Mouse (Mus musculus) stomach, embryonic 15.5 days (tissue): ENCODE measurements at regions not wholly inside any gene's neighbourhood (a gene's known extent, or its start where the extent isn't known, plus 50 kb on each side); places are given as distances from the start of the nearest gene placed in this dataset.
"Not testable (repeated sequence)": the region's sequence is repeated elsewhere in the genome, so short reads cannot be mapped to it uniquely, and the experiment has no call there.

Experiments
- ATAC-seq: fragments of 200-750 bp; cut with Nextera tagmentation; 2 replicates; pipeline ENCODE4 v1.8.0; 2017; ENCODE audit warnings: low read depth, moderate number of reproducible peaks, moderate TSS enrichment; ENCODE audit not compliant: insufficient read depth, low FRiP score
- H3K27ac ChIP-seq: fragments of 300-500 bp; sonication (generic); 2 replicates; pipeline ENCODE4 v1.5.1; 2015; ENCODE audit warnings: mild to moderate bottlenecking, inconsistent platforms
- H3K27me3 ChIP-seq: fragments of 300-500 bp; sonication (generic); replicated peaks from 2 replicates; pipeline ENCODE4 v1.6.1; 2015; ENCODE audit warnings: inconsistent platforms
- H3K36me3 ChIP-seq: fragments of 300-500 bp; sonication (generic); 2 replicates; pipeline ENCODE4 v1.6.1; 2015; ENCODE audit warnings: inconsistent platforms
- H3K4me1 ChIP-seq: fragments of 300-500 bp; sonication (generic); 2 replicates; pipeline ENCODE4 v1.6.1; 2015; ENCODE audit warnings: inconsistent platforms
- H3K4me2 ChIP-seq: fragments of 300-500 bp; sonication (generic); 2 replicates; pipeline ENCODE4 v1.6.1; 2015; ENCODE audit warnings: mild to moderate bottlenecking, inconsistent platforms
- H3K4me3 ChIP-seq: fragments of 300-500 bp; sonication (generic); replicated peaks from 2 replicates; pipeline ENCODE4 v1.5.1; 2015; ENCODE audit warnings: inconsistent platforms
- H3K9ac ChIP-seq: fragments of 300-500 bp; sonication (generic); 2 replicates; pipeline ENCODE4 v1.6.1; 2015; ENCODE audit warnings: inconsistent platforms
- H3K9me3 ChIP-seq: fragments of 300-500 bp; sonication (generic); 2 replicates; pipeline ENCODE4 v1.6.1; 2016; ENCODE audit warnings: inconsistent platforms
- whole genome bisulfite sequencing: fragments of 180-500 bp; shearing (Covaris S2); methylation state at CpG from one replicate; pipeline ENCODE4 v1.1.7; 2015; 5-methylcytosine and 5-hydroxymethylcytosine counted together

DNA sequence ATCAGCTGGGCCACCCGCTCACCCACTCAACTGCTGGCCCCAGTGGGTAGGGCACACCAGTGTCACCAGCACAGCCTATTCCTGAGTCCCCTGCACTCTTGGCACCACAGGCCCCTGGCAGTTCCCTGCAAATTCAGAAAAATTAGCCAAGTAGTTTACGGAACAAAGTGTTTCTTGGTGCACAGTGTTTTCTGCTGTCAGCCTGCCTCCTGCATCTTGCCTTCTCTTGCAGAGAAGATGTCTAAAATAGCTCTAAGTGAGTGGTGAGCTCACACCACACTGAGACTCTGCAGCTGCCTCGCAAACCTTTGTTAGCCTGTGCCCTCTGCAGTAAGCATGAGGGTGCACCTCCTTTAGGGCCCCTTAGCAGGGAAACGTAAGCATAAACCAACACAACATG, 117.7 kb upstream of the Arid1b start:
- Histone ChIP-seq H3K36me3 (no peaks in the 10 kb centered on the region), H3K27me3 (no peaks in the 10 kb centered on the region), H3K9me3 (no peaks in the 10 kb centered on the region), H3K4me2 (no peak overlapping the region), H3K27ac (no peak overlapping the region), H3K4me3 (no peak overlapping the region), H3K9ac (no peak overlapping the region), H3K4me1 (no peaks in the 10 kb centered on the region)
- ATAC-seq: no peak
- WGBS: 84% methylated on average over 4 of the region's 4 CpGs

DNA sequence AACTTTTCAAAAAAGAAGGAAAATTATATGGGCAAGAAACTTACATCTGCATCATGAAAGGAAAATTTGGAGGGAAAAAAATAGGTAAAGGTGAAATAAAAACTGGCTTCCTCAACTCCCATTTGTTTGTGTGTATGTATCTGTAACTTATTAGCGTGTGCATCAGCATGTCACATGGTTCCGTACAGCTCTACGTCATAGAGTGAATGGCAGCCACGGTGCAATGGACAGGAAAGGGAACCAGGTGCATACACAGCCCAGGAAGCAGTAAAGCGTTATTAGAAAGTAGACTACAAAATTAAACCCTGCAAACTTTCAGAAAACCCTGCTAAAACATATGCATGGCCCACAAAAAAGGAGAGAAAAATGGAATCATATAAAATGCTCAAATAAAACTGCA, 112.7 kb upstream of the Arid1b start:
- Histone ChIP-seq H3K9me3 (no peaks in the 10 kb centered on the region), H3K36me3 (no peaks in the 10 kb centered on the region), H3K27ac (no peak overlapping the region), H3K4me2 (no peak overlapping the region), H3K9ac (no peak overlapping the region), H3K4me1 (no peaks in the 10 kb centered on the region), H3K27me3 (no peaks in the 10 kb centered on the region), H3K4me3 (no peak overlapping the region)
- ATAC-seq: no peak
- WGBS: 82% methylated on average over 5 of the region's 5 CpGs

DNA sequence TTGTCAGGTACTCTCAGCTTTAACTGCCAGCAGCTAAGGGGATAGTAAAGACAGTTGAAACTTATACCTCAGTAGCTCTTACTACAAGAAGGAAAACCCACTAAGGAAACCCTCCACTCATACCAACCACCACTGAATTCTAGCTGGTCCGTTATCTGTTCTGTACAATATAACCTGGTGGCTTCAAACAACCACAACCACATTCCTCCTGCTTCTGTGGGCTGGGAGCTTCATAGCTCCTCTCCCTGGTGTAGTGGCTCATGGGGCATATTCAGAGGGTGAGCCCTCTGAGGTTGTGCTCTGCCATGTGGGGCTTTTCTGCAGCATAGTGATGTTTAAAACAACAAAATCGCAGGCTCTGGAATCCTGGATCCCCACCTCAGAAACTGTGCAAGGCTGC, 110.0 kb upstream of the Arid1b start:
- no peaks in the 10 kb centered on the region for H3K27me3 ChIP-seq
- no peak for ATAC-seq
- no peaks in the 10 kb centered on the region for H3K9me3 ChIP-seq
- H3K36me3 ChIP-seq: no peaks in the 10 kb centered on the region
- no peaks in the 10 kb centered on the region for H3K4me1 ChIP-seq
- no peak overlapping the region for H3K4me3 ChIP-seq
- no peak overlapping the region for H3K27ac ChIP-seq
- H3K9ac ChIP-seq: no peak overlapping the region
- 79% methylated on average over 2 of the region's 2 CpGs for WGBS
- no peak overlapping the region for H3K4me2 ChIP-seq

DNA sequence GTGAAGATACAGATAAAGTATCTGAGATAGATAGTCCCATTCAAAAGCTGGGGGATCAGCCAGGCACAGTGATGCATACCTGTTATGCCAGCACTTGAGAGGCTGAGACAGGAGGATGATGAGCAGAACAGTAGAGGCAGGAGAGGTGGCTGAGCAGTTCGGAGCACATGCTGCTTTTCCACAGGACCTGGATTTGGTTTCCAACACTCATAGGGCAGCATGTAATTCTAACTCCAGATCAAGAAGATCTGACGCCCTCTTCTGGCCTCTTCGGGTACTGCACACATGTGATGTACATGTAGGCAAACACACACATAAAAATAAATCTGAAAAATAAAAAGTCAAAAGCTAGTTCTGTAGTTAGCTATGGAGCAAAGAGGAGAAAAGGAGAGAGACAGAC, 109.4 kb upstream of the Arid1b start:
- Histone ChIP-seq H3K27me3 (no peaks in the 10 kb centered on the region), H3K4me3 (no peak overlapping the region), H3K4me1 (no peaks in the 10 kb centered on the region), H3K36me3 (no peaks in the 10 kb centered on the region), H3K27ac (no peak overlapping the region), H3K9ac (no peak overlapping the region), H3K9me3 (no peaks in the 10 kb centered on the region), H3K4me2 (no peak overlapping the region)
- 65% methylated on average over 3 of the region's 3 CpGs for WGBS
- no peak for ATAC-seq

DNA sequence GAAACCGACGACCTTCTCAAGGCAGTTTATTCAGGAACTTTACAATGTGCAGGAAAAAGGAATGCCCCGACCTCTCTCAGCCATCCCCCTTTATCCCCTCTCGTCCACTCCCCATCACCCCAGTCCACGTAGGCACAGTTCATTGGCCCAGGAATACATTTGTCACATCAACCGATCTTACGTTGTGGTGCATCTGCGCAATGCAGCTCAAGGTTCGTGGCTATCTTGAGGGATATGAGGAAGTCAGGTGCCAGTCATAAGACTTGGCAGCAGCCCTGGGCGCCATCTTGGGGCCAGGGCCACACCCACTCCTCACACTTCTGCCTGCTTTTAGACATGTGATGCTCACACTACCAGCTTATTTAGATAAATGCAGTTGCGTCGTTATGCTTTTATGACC, 106.8 kb upstream of the Arid1b start:
- not testable (repeated sequence) for ATAC-seq

DNA sequence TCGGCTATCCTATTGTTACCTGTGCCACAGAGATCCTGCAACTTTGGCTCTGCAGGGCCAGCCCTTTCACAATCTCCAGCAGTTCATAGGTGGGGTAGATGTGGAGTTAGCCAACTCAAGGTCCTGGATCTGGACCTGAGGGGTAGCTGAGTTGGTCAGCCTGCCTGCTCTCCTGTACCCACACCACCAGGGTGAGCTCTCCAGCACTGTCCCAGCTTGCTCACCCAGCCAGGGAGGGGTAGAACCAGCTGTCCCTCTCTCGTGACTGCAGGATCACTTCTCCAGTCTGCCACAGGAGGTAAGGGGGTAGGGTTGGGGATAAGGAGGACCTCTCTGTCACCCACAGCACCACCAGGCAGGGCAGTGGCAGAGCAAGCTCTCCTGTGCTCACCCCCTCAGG, 104.6 kb upstream of the Arid1b start:
- no peak overlapping the region for H3K27ac ChIP-seq
- no peaks in the 10 kb centered on the region for H3K9me3 ChIP-seq
- no peak overlapping the region for H3K9ac ChIP-seq
- H3K4me1 ChIP-seq: no peaks in the 10 kb centered on the region
- H3K36me3 ChIP-seq: no peaks in the 10 kb centered on the region
- H3K27me3 ChIP-seq: no peaks in the 10 kb centered on the region
- H3K4me2 ChIP-seq: no peak overlapping the region
- no peak overlapping the region for H3K4me3 ChIP-seq
- WGBS: 63% methylated on average over 2 of the region's 2 CpGs
- no peak for ATAC-seq

More for the DNA sequence above, 106.8 kb upstream of the Arid1b start:
- not testable (repeated sequence) for H3K9ac ChIP-seq, H3K4me2 ChIP-seq, H3K4me1 ChIP-seq, H3K4me3 ChIP-seq, H3K27ac ChIP-seq, H3K9me3 ChIP-seq, H3K27me3 ChIP-seq, H3K36me3 ChIP-seq
- WGBS: 85% methylated on average over 12 of the region's 12 CpGs

DNA sequence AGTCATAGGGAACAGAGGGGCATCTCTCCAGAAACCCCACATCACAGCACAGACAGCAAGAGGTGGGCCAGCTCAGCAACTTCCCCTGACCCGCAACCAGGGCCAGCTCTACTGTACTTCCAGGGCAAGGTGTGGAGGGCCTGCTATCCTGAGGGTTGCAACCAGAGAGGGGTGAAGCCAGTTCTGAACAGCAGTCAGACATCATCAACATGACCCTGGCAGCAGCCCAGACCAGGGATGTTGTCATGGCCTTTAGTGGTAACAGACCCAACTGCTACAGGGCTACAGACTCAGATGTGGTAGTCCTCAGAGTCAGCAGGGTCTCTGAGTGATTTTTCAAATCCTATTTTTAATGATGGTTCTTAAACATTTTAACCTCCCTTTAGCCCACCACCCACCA, 104.0 kb upstream of the Arid1b start:
- Histone ChIP-seq H3K27ac (no peak overlapping the region), H3K4me3 (no peak overlapping the region), H3K27me3 (no peaks in the 10 kb centered on the region), H3K9me3 (no peaks in the 10 kb centered on the region), H3K4me2 (no peak overlapping the region), H3K9ac (no peak overlapping the region), H3K36me3 (no peaks in the 10 kb centered on the region), H3K4me1 (no peaks in the 10 kb centered on the region)
- WGBS: 94% methylated on average over 1 of the region's 1 CpGs
- no peak for ATAC-seq

DNA sequence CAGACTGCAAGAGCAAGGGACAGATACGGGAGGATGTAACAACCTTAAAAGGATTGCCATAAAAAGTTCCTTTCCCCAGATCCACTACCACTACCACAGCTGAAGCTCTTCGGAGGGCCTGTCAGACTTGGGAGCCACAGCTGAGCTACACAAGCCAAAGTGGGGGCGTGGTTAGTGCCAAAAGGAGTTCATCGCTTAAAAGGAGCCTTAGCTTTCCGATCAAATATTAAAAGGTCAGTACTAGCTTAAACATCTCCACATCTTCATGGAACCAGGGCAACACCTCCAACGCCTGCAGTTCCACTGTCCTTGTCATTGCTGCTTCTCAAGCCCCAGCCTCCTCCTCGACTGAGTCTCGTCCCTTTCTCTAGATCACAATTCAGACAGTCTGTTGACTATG, 102.6 kb upstream of the Arid1b start:
- no peaks in the 10 kb centered on the region for H3K36me3 ChIP-seq
- ATAC-seq: no peak
- no peak overlapping the region for H3K4me3 ChIP-seq
- no peaks in the 10 kb centered on the region for H3K4me1 ChIP-seq
- no peak overlapping the region for H3K9ac ChIP-seq
- no peak overlapping the region for H3K4me2 ChIP-seq
- no peaks in the 10 kb centered on the region for H3K27me3 ChIP-seq
- no peak overlapping the region for H3K27ac ChIP-seq
- WGBS: 74% methylated on average over 8 of the region's 8 CpGs
- no peaks in the 10 kb centered on the region for H3K9me3 ChIP-seq

DNA sequence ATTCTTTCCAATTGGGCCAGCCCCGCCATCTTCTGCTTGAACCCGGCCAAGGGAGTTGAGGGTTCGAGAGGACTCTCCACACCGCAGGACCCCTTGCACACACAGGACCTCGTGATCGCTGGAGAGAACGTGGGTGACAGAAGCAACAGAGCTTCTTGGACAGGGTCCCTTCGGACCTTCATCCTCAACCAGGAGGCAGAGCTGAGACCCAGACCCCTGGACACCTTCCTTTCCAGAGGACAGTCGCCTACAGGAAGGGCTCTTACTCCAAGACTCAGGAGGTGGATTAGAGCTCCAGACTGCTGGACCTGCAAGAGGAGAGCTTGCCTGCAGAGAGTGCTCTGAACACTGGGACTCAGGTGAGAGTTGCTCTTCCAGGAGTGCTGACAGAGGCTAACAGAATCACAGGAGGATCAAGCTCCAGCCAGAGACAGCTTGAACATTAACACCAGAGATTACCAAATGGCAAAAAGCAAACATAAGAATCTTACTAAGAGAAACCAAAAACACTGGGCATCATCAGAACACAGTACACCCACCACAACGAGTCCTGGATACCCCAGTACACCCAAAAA, 99.3 kb upstream of the Arid1b start:
- not testable (repeated sequence) for H3K9ac ChIP-seq, H3K27me3 ChIP-seq, ATAC-seq, H3K27ac ChIP-seq, H3K9me3 ChIP-seq, H3K4me1 ChIP-seq, H3K36me3 ChIP-seq, H3K4me2 ChIP-seq, H3K4me3 ChIP-seq
- WGBS: 85% methylated on average over 10 of the region's 10 CpGs

DNA sequence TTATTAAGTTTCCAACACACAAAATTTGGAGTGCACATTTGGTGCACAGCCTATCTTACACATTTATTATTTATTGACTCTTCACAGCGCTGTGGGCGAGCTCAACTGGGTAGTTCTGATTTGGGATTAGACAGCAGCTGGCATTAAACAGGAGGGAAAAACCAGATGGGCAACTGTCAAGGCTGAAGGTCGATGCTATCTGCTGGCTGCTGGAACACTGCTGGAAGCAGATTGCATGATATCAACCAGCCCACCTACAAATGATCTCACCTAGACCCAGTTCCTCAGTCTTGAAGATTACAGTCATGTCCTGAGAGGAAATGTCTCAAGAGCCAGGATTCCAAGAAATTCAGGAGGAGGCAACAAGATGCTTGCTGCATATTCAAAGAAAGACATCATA, 91.0 kb upstream of the Arid1b start:
- Histone ChIP-seq H3K4me3 (no peak overlapping the region), H3K9me3 (no peaks in the 10 kb centered on the region), H3K36me3 (no peaks in the 10 kb centered on the region), H3K9ac (no peak overlapping the region), H3K27me3 (no peaks in the 10 kb centered on the region), H3K4me1 (peaks cover 6% of the 10 kb centered on the region; the same call in 1 of the 2 replicates), H3K4me2 (no peak overlapping the region), H3K27ac (no peak overlapping the region)
- ATAC-seq: no peak
- WGBS: 71% methylated on average over 3 of the region's 3 CpGs

DNA sequence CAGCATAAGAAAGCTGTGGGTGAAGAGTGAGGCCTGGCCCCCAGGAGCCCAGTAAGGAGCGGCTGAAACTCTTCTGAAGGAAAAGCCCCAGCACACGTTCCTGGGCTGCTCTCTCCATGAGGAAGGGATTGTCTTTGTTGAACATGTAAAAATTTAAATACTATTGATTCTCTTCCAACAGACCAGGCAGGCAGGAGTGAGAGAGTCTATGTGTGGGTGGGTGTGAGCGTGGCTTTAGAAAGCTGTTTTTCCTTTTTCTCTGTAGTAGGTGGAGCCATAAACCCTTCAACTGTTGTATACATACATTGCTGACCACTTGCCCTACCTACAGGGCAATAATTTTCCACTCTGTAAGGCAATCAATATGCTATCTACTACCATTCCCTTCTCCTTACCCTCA, 87.6 kb upstream of the Arid1b start:
- Histone ChIP-seq H3K9ac (no peak overlapping the region), H3K9me3 (no peaks in the 10 kb centered on the region), H3K36me3 (no peaks in the 10 kb centered on the region), H3K27me3 (no peaks in the 10 kb centered on the region), H3K4me3 (no peak overlapping the region), H3K27ac (peak overlapping the region; percentile 98), H3K4me2 (peak overlapping the region; percentile 5; the same call in 1 of the 2 replicates), H3K4me1 (peaks cover 6% of the 10 kb centered on the region; the same call in 1 of the 2 replicates)
- WGBS: 25% methylated on average over 3 of the region's 3 CpGs
- no peak for ATAC-seq

DNA sequence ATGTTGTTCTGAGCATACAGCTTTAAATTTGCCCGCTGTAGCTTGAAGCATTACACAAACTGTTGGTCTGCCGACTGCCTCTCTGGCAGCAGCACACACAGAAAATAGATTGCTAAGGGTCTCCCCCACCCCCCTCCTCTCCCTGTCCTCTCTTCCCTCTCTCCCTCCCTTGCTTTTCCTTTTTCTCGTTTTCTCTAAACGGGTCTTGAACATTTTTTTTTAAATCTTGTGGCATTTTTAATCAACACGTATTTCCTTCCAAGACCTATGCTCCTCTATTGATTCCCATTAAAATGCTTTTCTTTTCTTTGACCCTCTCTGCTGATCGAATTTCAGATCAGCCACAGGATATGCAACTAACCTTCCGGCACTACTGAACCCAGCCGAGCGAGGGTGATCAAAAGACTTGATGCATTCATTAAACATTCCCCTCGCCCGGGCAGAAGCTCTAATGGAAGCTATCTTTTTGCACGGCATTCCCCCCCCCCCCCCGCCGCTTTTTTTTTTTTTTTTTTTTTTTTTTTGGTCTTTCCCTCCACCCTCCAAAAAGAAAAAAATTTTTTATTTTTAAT, 86.9 kb upstream of the Arid1b start:
- H3K4me2 ChIP-seq: peak overlapping the region; percentile 78
- H3K27me3 ChIP-seq: no peaks in the 10 kb centered on the region
- WGBS: under 1% methylated on average over 14 of the region's 14 CpGs
- H3K9me3 ChIP-seq: no peaks in the 10 kb centered on the region
- H3K9ac ChIP-seq: no peak overlapping the region
- H3K27ac ChIP-seq: peak overlapping the region; percentile 98
- ATAC-seq: no peak
- peaks cover 6% of the 10 kb centered on the region; the same call in 1 of the 2 replicates for H3K4me1 ChIP-seq
- H3K36me3 ChIP-seq: no peaks in the 10 kb centered on the region
- peak overlapping the region; percentile 55 for H3K4me3 ChIP-seq
